Mouse (Mus musculus) cerebellum, adult 2 months (tissue): ENCODE measurements at regions not wholly inside any gene's neighbourhood (a gene's known extent, or its start where the extent isn't known, plus 50 kb on each side); places are given as distances from the start of the nearest gene placed in this dataset.

Source experiments
- CTCF ChIP-seq: fragments of 200-500 bp; IDR thresholded peaks from 2 replicates; pipeline ENCODE4 v1.5.1; 2011; ENCODE audit warnings: low read depth, mild to moderate bottlenecking, control low read depth, low read length, moderate library complexity, borderline replicate concordance; ENCODE audit not compliant: insufficient read depth
- POLR2A ChIP-seq: fragments of 200-500 bp; IDR thresholded peaks from 2 replicates; pipeline ENCODE4 v1.6.1; 2011; ENCODE audit warnings: low read length, control low read depth, borderline replicate concordance; ENCODE audit not compliant: insufficient read depth

GRCm38 (mm10) chr4:101320587-101320986 is 55.5 kb upstream of the Jak1 start:
- TF ChIP-seq POLR2A, result no peak
- no peak for TF ChIP-seq CTCF
